Mouse (Mus musculus) cerebellum, adult 2 months (tissue): Measurements from ENCODE around the gene Cdiptos. TPM values are rescaled to one million over a fixed set of nuclear protein-coding genes. Genes with fewer than 3 reads are reported as not detected.
A peak's percentile ranks its signal among the peaks of the same experiment; 100 is the strongest.

Source experiments
- DNase-seq, 2 experiments: peaks; one replicate each; pipeline ENCODE4 v3.0.0; 2021
- H3K27ac ChIP-seq: fragments of 200-500 bp; 2 replicates; pipeline ENCODE4 v1.5.1; 2012; ENCODE audit warnings: low read length, control low read depth, inconsistent platforms; ENCODE audit not compliant: insufficient read depth
- H3K27me3 ChIP-seq: fragments of 200-500 bp; 2 replicates; pipeline ENCODE4 v1.6.1; 2012; ENCODE audit warnings: inconsistent platforms, mild to moderate bottlenecking, low read length, moderate library complexity; ENCODE audit not compliant: control insufficient read depth, insufficient read depth
- H3K4me1 ChIP-seq: fragments of 200-500 bp; 2 replicates; pipeline ENCODE4 v1.6.1; 2011; ENCODE audit warnings: low read length; ENCODE audit not compliant: control insufficient read depth, insufficient read depth
- H3K4me3 ChIP-seq: fragments of 200-500 bp; replicated peaks from 2 replicates; pipeline ENCODE3; 2011; ENCODE audit warnings: mild to moderate bottlenecking, low read depth, low read length, control low read depth; ENCODE audit not compliant: insufficient read depth
- CTCF ChIP-seq: fragments of 200-500 bp; IDR thresholded peaks from 2 replicates; pipeline ENCODE4 v1.5.1; 2011; ENCODE audit warnings: low read depth, mild to moderate bottlenecking, control low read depth, low read length, moderate library complexity, borderline replicate concordance; ENCODE audit not compliant: insufficient read depth
- POLR2A ChIP-seq: fragments of 200-500 bp; IDR thresholded peaks from 2 replicates; pipeline ENCODE4 v1.6.1; 2011; ENCODE audit warnings: low read length, control low read depth, borderline replicate concordance; ENCODE audit not compliant: insufficient read depth
- WGBS: fragments of 180-500 bp; shearing (Covaris S2); methylation state at CpG from one replicate; pipeline ENCODE4 v1.1.7; 2018; 5-methylcytosine and 5-hydroxymethylcytosine counted together
- polyA plus RNA-seq: library from polyadenylated mRNA; depleted of rRNA; stranded (reverse); fragments of >200 nt; gene quantifications from 2 replicates; pipeline ENCODE4 v1.2.3, GENCODE M21; 2012; rRNA removed

Cdiptos gene
- polyA plus RNA-seq, 1 experiment = 0.92 TPM

- H3K27ac ChIP-seq = no peak overlapping the region; the same call in 1 of the 2 replicates
- DNase-seq = no peak
- H3K4me1 ChIP-seq = no peaks in the 10 kb centered on the region; the same call in 1 of the 2 replicates
- H3K27me3 ChIP-seq = no peaks in the 10 kb centered on the region
- WGBS = 1% methylated on average over 27 of the region's 27 CpGs
- peak overlapping the region; percentile 81 for H3K4me3 ChIP-seq
- no peak for TF ChIP-seq CTCF
- TF ChIP-seq POLR2A = no peak
Measured at GRCm38 (mm10) chr7:126929046-126929445, 46.9 kb downstream of the Cdiptos start.

- peak within 1 kb of the TSS; percentile 81 for H3K4me3 ChIP-seq
- H3K27ac ChIP-seq = no peak within 1 kb of the TSS; the same call in 1 of the 2 replicates
- H3K27me3 ChIP-seq = no peaks in the 10 kb centered on the region
- WGBS = 2% methylated on average over 56 of the region's 56 CpGs
- peak; percentile 92 to 93 for DNase-seq
- H3K4me1 ChIP-seq = no peaks in the 10 kb centered on the region; the same call in 1 of the 2 replicates
- TF ChIP-seq POLR2A = peak; percentile 67
- no peak for TF ChIP-seq CTCF
Measured at GRCm38 (mm10) chr7:126928384-126929037, 47.4 kb downstream of the Cdiptos start, which contains the start of gene Kctd13. Gene Kctd13 (plus strand): TSS chr7:126928879.

GRCm38 (mm10) chr7:126926299-126926698 lies 49.6 kb downstream of the Cdiptos start:
- no peak for DNase-seq
- WGBS = 65% methylated on average over 3 of the region's 3 CpGs
- no peaks in the 10 kb centered on the region for H3K27me3 ChIP-seq
- no peak overlapping the region for H3K4me3 ChIP-seq
- H3K4me1 ChIP-seq = no peaks in the 10 kb centered on the region; the same call in 1 of the 2 replicates
- TF ChIP-seq POLR2A = no peak
- no peak for TF ChIP-seq CTCF
- no peak overlapping the region for H3K27ac ChIP-seq

GRCm38 (mm10) chr7:126923999-126924398 lies 51.9 kb downstream of the Cdiptos start:
- DNase-seq = no peak
- TF ChIP-seq POLR2A (no peak), CTCF (no peak)
- H3K4me3 ChIP-seq = no peak overlapping the region
- no peaks in the 10 kb centered on the region for H3K4me1 ChIP-seq
- no peaks in the 10 kb centered on the region for H3K27me3 ChIP-seq
- WGBS = 61% methylated on average over 5 of the region's 5 CpGs
- peak overlapping the region; percentile 76; the same call in 1 of the 2 replicates for H3K27ac ChIP-seq

- Histone ChIP-seq H3K27me3 (no peaks in the 10 kb centered on the region), H3K27ac (peak within 1 kb of the TSS; percentile 76; the same call in 1 of the 2 replicates), H3K4me3 (no peak within 1 kb of the TSS), H3K4me1 (no peaks in the 10 kb centered on the region)
- DNase-seq = no peak
- TF ChIP-seq POLR2A (no peak), CTCF (no peak)
- 17% methylated on average over 5 of the region's 5 CpGs for whole genome bisulfite sequencing
Measured at GRCm38 (mm10) chr7:126922624-126923060, 53.3 kb downstream of the Cdiptos start, which contains the start of gene Tmem219. Gene Tmem219 (minus strand): TSS chr7:126922917.

Other genes with a start within 250 kb of the Cdiptos start
- 212 and 229 TPM in 2 replicates for gene Mapk3, start 216.5 kb downstream of the Cdiptos start, polyA plus RNA-seq
- 6.0 and 8.0 TPM in 2 replicates for gene Gdpd3, start 209.8 kb downstream of the Cdiptos start, polyA plus RNA-seq
- 628 and 636 TPM in 2 replicates for gene Ypel3, start 199.1 kb downstream of the Cdiptos start, polyA plus RNA-seq
- 2.2 TPM in 2 replicates for gene Tbx6, start 194.6 kb downstream of the Cdiptos start, polyA plus RNA-seq
- 110 and 119 TPM in 2 replicates for gene Ppp4c, start 183.6 kb downstream of the Cdiptos start, polyA plus RNA-seq
- 193 and 196 TPM in 2 replicates for gene Fam57b, start 178.4 kb downstream of the Cdiptos start, polyA plus RNA-seq
- gene 4930451I11Rik, start 144.5 kb downstream of the Cdiptos start, polyA plus RNA-seq = not detected in 2 replicates
- gene Doc2a, start 128.7 kb downstream of the Cdiptos start, polyA plus RNA-seq = 9.7 and 12.1 TPM in 2 replicates
- gene Hirip3, start 114.1 kb downstream of the Cdiptos start, polyA plus RNA-seq = 60.9 and 63.1 TPM in 2 replicates
- 67.3 and 67.6 TPM in 2 replicates for gene Ino80e, start 113.7 kb downstream of the Cdiptos start, polyA plus RNA-seq
- gene Taok2, start 91.4 kb downstream of the Cdiptos start, polyA plus RNA-seq = 107 and 108 TPM in 2 replicates
- gene Tmem219, start 53.2 kb downstream of the Cdiptos start, polyA plus RNA-seq = 29.8 and 37.5 TPM in 2 replicates
- gene Kctd13, start 47.2 kb downstream of the Cdiptos start, polyA plus RNA-seq = 130 and 140 TPM in 2 replicates
- gene Asphd1, start 26.5 kb downstream of the Cdiptos start, polyA plus RNA-seq = 41.8 and 42.4 TPM in 2 replicates
- gene Sez6l2, start 25.5 kb downstream of the Cdiptos start, polyA plus RNA-seq = 359 and 364 TPM in 2 replicates
- 255 and 281 TPM in 2 replicates for gene Cdipt, start 184 bp downstream of the Cdiptos start, polyA plus RNA-seq
- gene Mvp, start 38.5 kb upstream of the Cdiptos start, polyA plus RNA-seq = 19.9 and 21.0 TPM in 2 replicates
- gene Pagr1b, start 40.4 kb upstream of the Cdiptos start, polyA plus RNA-seq = 2.8 and 5.2 TPM in 2 replicates
- gene Pagr1a, start 41.3 kb upstream of the Cdiptos start, polyA plus RNA-seq = 91.6 and 105 TPM in 2 replicates
- gene Gm42742, start 45.0 kb upstream of the Cdiptos start, polyA plus RNA-seq = 362 and 365 TPM in 2 replicates
- gene Prrt2, start 45.1 kb upstream of the Cdiptos start, polyA plus RNA-seq = 600 and 672 TPM in 2 replicates
- gene Maz, start 50.9 kb upstream of the Cdiptos start, polyA plus RNA-seq = 198 and 213 TPM in 2 replicates
- 7.7 and 9.1 TPM in 2 replicates for gene Kif22, start 66.4 kb upstream of the Cdiptos start, polyA plus RNA-seq
- gene Zg16, start 111.2 kb upstream of the Cdiptos start, polyA plus RNA-seq = 0.34 TPM in 1 of 2 replicates, not detected in the other
- gene AI467606, start 115.3 kb upstream of the Cdiptos start, polyA plus RNA-seq = 1.4 and 2.1 TPM in 2 replicates
- gene Qprt, start 146.1 kb upstream of the Cdiptos start, polyA plus RNA-seq = 2.1 and 2.2 TPM in 2 replicates
- 0.16 and 0.18 TPM in 2 replicates for gene Spn, start 161.7 kb upstream of the Cdiptos start, polyA plus RNA-seq
- 101 and 103 TPM in 2 replicates for gene Cd2bp2, start 220.0 kb upstream of the Cdiptos start, polyA plus RNA-seq
- gene Tbc1d10b, start 232.4 kb upstream of the Cdiptos start, polyA plus RNA-seq = 72.4 and 83.9 TPM in 2 replicates
- 1.6 and 3.0 TPM in 2 replicates for gene Mylpf, start 232.8 kb upstream of the Cdiptos start, polyA plus RNA-seq